Mouse (Mus musculus): ENCODE results near the gene Ltbp3.
A peak's percentile ranks its signal among the peaks of the same experiment; 100 is the strongest.

Ltbp3 gene

GRCm38 (mm10) chr19:5756321-5756985 is 15.7 kb downstream of the Ltbp3 start:
- no peak for DNase-seq (ENCODE audit: low spot score)

GRCm38 (mm10) chr19:5756991-5757636 is 16.4 kb downstream of the Ltbp3 start:
- DNase-seq (ENCODE audit: low spot score): no peak

DNA sequence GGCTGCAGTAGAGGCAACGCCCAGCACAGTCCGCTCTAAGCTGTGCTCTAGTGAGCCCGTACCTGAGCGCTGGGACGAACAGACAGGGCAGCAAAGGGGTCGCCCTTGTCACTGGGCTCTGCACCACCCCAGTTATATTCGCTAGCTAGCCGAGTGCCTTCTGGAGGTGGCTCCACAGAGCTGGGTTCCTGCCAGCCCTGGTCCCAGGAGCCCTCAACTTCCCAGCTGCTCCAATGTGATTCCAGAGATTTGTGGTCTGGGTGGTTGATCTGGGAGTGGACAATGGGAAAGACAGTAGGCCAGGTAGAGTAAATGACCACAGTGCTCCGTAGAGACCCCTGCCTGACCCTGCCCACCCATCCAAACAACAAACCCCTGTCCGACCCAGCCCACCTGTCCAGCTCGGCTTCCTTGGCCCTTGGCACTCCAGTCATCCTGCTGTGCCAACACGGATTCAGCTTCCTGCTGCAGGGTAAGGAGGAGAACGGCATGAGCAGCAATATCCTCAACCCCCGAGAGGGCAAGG is 18.2 kb downstream of the Ltbp3 start:
- DNase-seq (ENCODE audit: low spot score): no peak

DNA sequence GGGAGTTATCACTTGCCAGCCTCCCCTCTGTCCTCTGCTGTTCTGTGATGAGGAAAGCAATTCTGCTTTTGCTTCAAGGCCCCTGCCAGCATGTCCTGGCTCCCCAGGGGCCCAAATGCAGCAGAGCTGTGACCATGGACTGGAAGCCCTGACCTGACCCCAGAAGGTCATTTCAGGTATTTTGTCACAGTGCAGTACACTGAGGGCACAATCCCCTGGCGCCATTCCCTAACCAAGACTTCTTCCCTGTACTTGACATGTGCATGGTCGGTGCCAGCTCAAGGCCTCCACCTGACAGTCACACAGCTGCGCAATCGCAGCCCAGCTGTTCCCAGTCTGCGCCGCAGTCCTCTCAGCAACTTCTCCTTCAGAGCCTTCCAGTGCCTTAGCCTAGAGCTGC is 22.5 kb downstream of the Ltbp3 start:
- DNase-seq (ENCODE audit: low spot score): no peak

DNA sequence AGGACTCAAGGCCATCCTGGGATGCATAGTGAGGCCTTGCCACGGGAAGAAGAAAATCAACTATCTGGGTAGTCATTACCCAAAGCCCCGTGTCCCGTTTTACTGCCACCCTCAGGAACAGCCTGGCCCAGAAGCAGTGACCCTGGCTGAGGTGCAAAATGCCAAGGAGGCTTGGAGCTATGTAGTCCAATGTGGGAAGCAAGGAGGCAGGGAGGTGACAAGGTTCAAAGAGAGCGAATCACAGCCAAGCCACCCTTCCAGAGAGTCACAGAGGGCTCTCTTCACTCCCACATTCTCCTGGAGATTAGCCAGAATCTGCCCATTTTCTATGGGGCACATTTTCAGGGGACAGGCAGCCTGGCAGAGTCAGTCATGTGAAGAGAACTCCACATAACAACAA is 26.6 kb downstream of the Ltbp3 start:
- DNase-seq (ENCODE audit: low spot score): no peak

DNA sequence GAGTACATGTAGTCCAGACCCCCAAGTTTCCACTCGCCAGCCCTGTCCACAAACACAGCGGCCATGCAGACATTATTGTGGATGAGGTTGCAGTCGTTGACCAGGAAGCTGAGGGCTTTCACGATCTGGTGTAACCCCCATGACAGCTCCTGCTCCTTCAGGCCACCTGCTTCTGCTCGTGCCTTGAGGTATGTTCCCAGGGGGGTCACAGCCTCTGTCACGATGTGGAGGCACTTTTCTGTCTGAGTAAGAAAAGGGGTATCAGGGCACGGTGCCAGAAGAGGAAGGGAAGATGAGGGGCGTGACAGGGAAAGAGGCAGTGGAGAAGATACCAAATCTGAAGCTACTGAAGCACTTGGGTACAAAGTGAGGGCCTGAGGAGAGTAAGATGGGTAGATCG is 29.6 kb downstream of the Ltbp3 start:
- DNase-seq (ENCODE audit: low spot score): no peak

DNA sequence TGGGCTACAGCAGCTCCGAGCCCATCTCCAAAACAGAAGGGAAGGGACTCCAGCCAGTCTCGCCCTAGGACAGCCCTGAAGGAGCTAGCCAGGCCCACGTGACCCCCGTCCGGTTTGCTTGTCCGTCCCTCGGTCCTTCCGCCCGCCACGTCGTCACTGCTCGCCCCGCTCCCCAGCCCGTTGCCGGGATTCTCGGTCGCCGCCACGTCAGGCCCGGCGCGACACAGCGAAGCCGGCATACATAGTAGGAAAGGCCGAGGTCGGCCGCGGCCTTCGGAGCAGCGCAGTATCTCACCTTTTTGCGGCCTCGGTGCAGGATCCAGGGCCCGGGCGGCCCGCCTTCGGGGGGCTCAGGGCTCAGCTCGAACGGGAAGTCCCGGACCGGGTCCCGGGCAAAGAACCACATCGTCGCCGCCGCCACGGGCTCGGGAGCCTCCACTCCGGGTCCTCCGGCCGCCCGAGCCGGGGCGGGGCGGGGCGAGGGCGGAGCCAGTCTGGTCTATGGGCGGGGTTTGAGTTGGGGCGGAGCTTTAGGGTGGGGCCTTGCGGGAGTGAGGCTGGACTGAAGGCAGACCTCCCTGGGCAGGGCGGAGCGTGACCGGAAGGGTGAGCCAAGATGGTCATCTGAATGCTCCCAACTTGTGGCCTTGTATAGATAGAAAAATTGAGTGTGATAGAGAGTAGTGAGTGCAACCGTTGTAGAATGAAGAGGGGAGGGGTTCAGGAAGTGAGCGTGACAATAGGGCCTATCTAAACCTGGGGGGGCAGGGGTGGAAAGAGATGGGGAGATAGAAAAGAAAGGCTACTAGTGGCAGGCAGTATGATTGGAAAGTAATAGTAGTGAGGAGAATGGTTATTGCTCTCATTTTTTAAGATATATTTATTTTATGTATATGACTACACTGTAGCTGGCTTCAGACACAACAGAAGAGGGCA is 30.5 kb downstream of the Ltbp3 start, which contains the start of gene Scyl1:
Scyl1 (minus strand) TSS at position 495 of the 936 bp plus-strand sequence.
- peak; percentile 98 for DNase-seq (ENCODE audit: low spot score)

- no peak for DNase-seq (ENCODE audit: low spot score)
These were observed 36.8 kb downstream of the Ltbp3 start for GRCm38 (mm10) chr19:5777387-5778032.

DNA sequence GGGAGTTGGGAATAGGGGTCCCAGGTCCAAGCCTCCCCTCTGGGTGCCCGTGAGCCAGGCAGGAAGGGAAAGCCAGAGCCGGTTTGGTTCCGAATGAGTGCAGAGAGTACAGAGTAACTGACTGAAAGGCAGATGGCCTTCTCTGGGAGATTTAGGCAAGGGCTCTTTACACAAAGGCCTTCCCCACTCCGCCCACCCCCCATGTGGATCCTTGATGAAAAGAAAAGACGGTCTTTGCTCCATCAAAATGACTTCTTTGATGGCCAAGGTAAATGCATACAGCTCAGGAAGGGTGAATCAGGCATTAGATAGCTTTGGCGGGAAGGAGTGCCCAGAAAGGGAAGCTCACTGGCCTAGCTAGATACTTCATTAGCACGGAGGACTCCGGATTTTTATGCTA is 37.6 kb downstream of the Ltbp3 start:
- DNase-seq (ENCODE audit: low spot score): no peak

- DNase-seq (ENCODE audit: low spot score): no peak
These were observed 39.5 kb downstream of the Ltbp3 start for GRCm38 (mm10) chr19:5780203-5780602.

DNA sequence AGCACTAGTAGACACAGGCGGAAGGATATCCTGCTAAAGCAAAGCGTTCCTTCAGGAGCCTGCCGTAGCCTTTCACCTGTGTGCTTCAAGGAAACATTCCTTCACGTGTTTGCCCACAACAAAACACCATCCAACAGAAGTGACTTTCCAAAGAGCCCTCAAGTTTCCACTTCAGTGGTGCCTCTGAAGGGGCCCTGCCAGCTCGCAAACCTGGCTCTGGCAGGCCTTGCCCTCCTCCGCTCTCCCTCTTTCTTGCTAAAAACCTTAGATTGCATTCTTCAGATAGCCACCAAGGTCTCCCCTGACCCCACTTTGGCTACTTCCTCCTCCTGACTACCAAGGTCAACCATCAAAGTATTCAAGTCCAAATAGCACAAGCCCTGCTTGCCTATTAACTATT is 40.8 kb downstream of the Ltbp3 start:
- no peak for DNase-seq (ENCODE audit: low spot score)

DNA sequence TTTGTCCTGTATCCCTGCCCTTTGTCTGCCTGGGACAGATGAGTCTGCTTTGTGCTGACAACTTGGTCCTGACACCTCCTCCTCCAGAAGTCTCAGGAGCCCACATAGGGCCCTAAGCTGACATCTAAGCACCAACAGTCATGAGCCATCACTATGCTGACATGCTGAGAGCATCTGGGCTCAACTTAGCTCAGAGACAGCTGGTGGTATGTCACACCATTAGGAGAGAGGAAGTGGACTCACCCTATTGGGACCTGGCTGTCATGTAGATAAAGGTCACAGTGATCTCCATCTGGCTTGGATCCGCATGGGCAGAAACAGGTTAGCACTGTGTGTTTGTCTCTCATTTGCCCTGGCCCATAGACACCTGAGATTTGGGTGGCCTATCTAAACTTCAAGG is 41.4 kb downstream of the Ltbp3 start:
- DNase-seq (ENCODE audit: low spot score): no peak

DNA sequence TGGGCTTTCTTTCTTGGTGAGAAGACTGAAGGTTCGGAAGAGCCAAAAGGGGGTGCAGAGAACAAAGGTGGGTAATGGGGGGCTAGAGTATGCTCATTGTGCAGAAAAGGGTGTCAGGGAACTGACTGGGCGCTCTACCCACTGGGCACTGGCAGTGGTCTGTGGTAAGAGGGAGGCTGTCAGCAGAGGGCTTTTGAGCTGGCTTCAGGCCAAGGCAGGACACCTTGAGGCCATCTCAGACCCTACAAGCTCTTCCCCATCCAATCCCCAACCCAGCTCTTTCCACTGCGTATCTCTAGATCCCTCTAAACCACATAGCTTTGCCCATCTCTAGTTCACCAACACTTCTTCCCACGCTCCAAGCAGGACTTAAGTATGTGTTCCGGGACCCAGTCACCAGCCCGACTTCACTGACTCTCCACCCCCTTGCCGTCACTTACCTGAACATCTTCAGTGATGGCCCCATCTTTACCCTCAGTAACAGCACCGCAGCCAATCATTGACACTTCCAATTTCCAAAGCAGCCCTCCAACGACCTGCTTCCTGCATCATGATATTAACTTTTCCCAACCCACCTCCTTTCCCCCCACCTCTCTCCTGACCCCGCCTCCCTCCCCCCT is 44.4 kb downstream of the Ltbp3 start:
- DNase-seq (ENCODE audit: low spot score): no peak

- DNase-seq (ENCODE audit: low spot score): peak; percentile 93
These were observed 45.9 kb downstream of the Ltbp3 start for GRCm38 (mm10) chr19:5786441-5787114.

DNA sequence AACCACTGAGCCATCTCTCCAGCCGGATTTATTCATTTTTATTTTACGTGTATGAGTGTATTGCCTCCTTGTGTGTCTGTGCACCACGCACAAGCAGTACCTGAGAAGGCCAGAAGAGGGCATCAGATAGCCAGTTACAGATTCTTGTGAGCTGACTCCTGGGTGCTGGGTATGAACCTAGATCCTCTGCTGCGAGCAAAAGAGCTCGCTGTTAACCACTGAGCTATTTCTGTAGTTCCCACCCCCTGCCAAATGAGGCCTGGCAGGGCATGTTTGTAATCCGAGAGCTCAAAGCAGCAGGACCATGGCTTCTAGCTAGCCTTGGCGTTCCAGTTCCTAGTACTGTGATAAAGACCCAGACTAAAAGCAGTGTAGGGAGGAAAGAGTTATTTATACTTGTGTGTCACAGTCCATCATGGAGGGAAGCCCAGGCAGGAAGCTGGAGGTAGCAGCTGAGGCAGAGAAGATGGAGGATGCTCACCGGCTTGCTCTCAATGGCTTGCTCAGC is 46.5 kb downstream of the Ltbp3 start:
- DNase-seq (ENCODE audit: low spot score): peak; percentile 85

DNA sequence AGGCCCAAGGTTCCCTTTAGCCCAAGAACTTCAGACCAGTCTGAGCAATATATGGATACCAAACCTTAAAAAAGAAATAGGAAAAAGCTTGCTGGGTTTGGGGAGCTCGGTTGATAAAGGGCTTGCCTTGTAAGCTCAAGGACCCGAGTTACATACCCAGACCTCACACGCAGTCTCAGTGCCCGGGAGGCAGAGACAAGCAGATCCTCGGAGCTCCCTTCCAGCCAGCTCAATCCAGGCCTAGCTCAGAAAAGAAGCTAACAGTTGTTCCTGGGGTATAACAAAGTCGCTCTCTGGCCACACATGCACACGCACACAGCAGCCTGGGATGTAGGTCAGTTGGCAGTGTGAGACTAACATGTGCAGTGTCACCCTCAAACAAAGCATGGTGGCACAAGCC is 47.2 kb downstream of the Ltbp3 start:
- DNase-seq (ENCODE audit: low spot score): no peak

GRCm38 (mm10) chr19:5788620-5789019 is 47.9 kb downstream of the Ltbp3 start:
- no peak for DNase-seq (ENCODE audit: low spot score)

DNA sequence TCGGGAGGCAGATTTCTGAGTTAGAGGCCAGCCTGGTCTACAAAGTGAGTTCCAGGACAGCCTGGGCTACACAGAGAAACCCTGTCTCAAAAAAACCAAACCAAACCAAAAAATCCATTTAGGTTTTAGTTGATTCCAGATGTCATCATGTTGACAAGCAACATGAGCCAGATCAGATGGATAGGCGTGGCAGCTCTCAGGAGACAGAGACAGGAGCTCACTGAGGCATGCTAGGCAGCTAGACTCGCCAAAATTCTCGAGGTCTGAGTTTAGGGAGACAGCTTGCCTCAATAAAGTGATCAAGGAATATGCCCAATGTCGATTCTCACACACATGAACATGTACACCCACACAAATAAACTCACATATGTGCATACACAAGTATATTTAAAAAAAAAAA is 48.4 kb downstream of the Ltbp3 start:
- no peak for DNase-seq (ENCODE audit: low spot score)

GRCm38 (mm10) chr19:5791329-5791728 is 50.6 kb downstream of the Ltbp3 start:
- DNase-seq (ENCODE audit: low spot score): no peak

- DNase-seq (ENCODE audit: low spot score): no peak
These were observed 52.4 kb downstream of the Ltbp3 start for GRCm38 (mm10) chr19:5793116-5793515.
